Mouse (Mus musculus) urinary bladder, adult 18-20 months (tissue): ENCODE measurements around the gene Gatc.
"Not testable (repeated sequence)": the region's sequence is repeated elsewhere in the genome, so short reads cannot be mapped to it uniquely, and the experiment has no call there.

Experiments
- DNase-seq, 2 experiments: peaks; one replicate each; pipeline ENCODE4 v3.0.0; 2022; ENCODE audit warnings: low spot score in 2 of 2, mixed read lengths in 2 of 2

The Gatc gene

DNA sequence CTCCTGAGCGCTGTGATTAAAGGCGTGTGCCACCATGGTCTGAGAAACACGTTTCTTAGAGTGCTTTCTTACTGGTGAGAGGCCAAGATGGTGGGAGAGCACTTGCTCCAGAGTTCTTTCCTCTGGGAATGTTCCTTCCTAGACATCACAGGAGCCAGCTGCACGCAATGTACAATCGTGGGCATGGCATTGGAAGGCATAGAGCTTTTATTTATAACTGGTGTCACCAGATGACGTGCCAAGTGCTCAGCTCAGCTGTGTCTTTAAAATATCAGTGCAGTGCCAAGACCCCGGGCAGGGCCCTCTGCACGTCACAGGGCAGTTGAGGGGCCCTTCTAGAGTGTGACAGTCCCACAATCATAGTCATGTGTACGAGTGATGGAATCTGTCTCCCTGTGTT, 10.0 kb downstream of the Gatc start:
- DNase-seq, result no peak

DNA sequence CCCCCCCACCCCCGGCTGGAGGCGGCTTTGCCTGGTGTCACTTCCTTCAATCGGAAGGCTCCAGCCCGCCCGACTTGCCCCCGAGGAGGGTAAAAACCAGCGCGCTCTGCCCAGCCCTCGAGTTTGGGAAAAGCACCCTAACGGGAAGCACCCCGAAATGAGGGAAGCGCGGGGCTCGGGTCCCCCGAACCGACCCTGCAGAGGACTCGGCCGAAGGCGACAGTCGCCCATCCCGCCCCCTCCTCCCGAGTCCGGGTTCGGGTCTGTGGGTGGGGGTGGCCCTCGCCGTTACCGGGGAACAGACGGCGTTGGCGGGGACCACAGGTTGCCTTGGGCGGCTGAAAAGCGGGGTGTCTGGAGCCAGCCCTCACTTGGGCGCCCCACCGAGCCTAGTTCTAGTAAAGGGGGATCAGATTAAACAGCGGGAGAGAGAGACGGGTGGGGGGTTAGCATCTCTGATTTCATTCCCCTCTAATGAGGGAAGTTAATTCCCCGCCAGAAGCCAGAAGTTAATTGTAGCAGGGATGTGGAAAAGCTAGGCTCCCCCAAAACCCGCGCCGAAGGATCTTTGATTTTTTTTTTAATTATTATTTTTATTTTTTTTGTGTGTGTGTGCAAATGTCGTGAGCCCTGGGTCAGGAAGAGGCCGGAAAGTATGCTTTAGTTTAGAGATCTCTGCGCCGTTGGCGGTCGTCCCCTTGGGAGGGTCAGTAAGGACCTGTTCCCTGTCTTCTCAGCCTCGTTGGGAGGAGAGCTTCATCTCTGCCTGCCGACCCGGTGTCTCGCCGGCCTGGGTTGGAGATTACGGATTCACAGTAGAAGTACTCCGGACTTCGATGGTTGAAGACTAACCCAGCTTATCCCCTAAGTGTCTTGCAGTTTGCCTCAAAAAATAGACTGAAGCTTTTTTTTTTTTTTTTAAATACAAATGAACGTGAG, 13.1 kb downstream of the Gatc start:
- peak in 1 of 2 experiments; percentile 25 for DNase-seq

- peak; percentile 92 to 94 for DNase-seq
Measured at GRCm38 (mm10) chr5:115326875-115327609, 13.9 kb downstream of the Gatc start, which contains the start of gene Srsf9. TSS of gene Srsf9 (plus strand) at chr5:115327177.

- no peak for DNase-seq
Measured at GRCm38 (mm10) chr5:115326256-115326831, 14.6 kb downstream of the Gatc start.

- peak; percentile 62 to 71 for DNase-seq
Measured at GRCm38 (mm10) chr5:115319004-115319940, 21.7 kb downstream of the Gatc start.

- DNase-seq, result no peak
Measured at GRCm38 (mm10) chr5:115317645-115318328, 23.2 kb downstream of the Gatc start.

GRCm38 (mm10) chr5:115316968-115317644, 23.9 kb downstream of the Gatc start:
- DNase-seq, result no peak

- no peak for DNase-seq
Measured at GRCm38 (mm10) chr5:115313668-115313943, 27.4 kb downstream of the Gatc start.

DNA sequence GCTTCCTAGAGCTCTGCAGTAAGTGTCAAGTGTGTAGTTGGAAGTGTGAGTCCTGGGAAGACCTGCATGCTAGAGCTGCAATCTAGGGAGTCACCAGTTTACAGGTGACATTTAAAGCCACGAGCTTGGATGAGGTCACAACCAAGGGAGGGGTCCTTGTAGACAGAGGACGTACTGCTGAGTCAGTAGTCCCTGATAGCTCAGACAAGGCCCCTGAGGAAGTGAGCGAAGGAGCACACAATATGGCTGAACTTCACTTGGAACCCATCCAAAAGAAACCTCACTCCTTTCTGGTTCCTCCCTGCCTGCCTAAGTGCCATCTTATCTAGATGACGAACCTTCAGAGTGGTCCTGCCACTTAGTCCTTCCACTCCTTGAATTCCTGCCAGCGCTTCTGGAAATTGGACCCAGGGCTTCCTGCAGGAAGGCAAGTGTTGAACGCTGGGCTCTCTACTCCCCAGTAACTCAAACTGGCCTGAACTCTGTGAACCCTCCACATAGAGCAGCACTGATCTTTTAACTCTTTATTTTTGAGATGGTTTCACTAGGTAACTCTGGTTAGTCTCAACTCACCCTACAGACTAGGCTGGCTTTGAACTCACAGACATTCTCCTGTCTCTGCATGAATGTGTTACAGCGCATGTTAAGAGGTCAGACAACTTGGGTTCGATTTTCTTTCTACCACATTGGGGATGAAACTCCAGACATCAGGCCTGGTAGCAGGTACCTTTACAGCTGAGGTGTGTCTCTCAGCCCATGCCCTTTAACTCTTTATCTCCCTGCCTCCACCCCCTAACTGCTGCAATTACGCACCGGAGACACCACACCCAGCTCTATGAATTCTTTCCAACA, 27.9 kb downstream of the Gatc start:
- DNase-seq, result no peak

- DNase-seq, result no peak
Measured at GRCm38 (mm10) chr5:115312354-115312753, 28.6 kb downstream of the Gatc start.

DNA sequence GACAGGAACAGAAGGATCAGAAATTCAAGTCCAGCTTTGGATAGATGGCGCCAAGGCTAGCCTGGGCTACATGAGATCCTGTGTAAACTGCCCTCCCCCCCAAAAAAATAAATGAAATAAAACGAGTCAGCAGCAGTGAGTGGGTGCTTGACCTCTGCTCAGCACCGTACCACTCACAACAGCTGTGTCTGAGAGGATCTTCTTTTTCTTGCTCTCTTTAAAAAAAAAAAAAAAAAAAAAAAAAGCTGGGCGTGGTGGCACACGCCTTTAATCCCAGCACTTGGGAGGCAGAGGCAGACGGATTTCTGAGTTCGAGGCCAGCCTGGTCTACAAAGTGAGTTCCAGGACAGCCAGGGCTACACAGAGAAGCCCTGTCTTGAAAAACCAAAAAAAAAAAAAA, 38.8 kb downstream of the Gatc start:
- not testable (repeated sequence) for DNase-seq

GRCm38 (mm10) chr5:115301615-115302014, 39.4 kb downstream of the Gatc start:
- DNase-seq, result no peak

DNA sequence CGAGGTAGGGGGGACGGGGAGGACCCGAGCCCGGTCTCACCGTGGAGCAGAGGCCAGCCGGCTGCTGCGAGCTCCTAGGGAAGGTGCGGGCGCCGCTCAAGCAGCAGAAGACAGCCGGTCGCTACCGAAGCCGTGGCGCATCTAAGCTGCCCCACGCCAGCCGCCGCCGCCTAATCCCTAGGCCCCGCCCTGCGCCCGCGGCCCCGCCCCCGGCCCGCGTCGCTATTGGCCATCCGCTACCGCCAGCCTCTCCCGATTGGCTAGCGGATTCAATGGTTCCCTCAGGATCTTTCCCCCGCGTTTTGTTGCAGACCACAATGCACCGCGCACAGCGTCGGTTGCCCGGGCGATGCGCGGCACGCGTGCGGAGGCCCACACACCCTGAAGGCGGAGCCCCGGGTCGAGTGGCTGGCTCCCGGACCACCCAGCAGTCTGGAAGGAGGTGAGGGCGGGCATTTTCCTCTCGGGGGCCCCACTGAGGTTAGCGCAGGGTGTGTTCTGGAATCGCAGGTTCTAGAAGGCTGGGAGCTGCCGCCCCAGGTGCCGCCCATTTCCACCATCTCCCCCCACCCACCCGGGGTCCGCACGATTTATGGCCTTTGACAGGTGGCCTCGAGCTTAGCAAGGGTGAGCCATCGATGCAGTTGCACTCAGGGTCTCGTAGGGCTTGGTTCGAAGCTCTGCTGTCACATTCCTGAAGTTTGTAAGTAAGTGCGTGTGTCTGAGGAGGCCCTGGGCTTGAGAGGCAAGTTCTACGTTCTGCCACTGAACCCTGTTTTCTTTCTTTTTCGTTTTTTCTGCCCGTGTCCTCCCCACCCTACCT, 40.0 kb downstream of the Gatc start, which contains the start of gene Dynll1:
Gene Dynll1, minus strand, starts transcription at position 208 of the 823 bp plus-strand sequence.
- peak; percentile 99 to 100 for DNase-seq

- DNase-seq, result peak; percentile 37 to 58
Measured at GRCm38 (mm10) chr5:115300035-115300744, 40.8 kb downstream of the Gatc start.

GRCm38 (mm10) chr5:115296347-115296746, 44.6 kb downstream of the Gatc start:
- no peak for DNase-seq

DNA sequence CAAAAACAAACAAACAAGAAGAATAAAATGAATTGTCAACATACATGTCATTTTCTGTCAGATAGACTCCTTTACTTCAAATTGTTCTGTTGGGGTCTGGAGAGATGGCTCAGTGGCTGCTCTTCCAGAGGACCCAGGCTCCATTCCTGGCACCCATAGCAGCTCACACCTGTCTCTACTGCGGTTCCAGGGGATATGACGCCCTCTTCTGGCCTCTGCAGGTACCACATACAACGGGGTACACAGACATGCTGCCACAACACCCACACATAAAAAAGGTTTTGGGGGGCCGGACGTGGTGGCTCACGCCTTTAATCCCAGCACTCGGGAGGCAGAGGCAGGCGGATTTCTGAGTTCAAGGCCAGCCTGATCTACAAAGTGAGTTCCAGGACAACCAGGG, 46.8 kb downstream of the Gatc start:
- no peak for DNase-seq

- DNase-seq, result no peak
Measured at GRCm38 (mm10) chr5:115284735-115285134, 56.2 kb downstream of the Gatc start.
